Mouse (Mus musculus) midbrain, embryonic 11.5 days (tissue): ENCODE data around the gene Ptpn14. TPM values are rescaled to one million over a fixed set of nuclear protein-coding genes. Genes with fewer than 3 reads are reported as not detected.

ENCODE experiments used
- ATAC-seq: fragments of 200-750 bp; cut with Nextera tagmentation; 2 replicates; pipeline ENCODE4 v1.8.0; 2017; ENCODE audit warnings: moderate TSS enrichment, moderate library complexity; ENCODE audit not compliant: low FRiP score
- DNase-seq: peaks from one replicate; pipeline ENCODE4 v3.0.0; 2015; ENCODE audit warnings: low spot score; ENCODE audit errors: missing footprints
- H3K27ac ChIP-seq: fragments of 300-500 bp; sonication (generic); 2 replicates; pipeline ENCODE4 v1.5.1; 2014; ENCODE audit warnings: low read depth, low read length
- H3K27me3 ChIP-seq: fragments of 300-500 bp; sonication (generic); 2 replicates; pipeline ENCODE4 v1.6.1; 2014; ENCODE audit warnings: mild to moderate bottlenecking, low read length, moderate library complexity, mixed read lengths; ENCODE audit not compliant: control insufficient read depth, insufficient read depth
- H3K36me3 ChIP-seq: fragments of 300-500 bp; sonication (generic); 2 replicates; pipeline ENCODE4 v1.6.1; 2014; ENCODE audit warnings: mild to moderate bottlenecking, low read length, moderate library complexity, mixed read lengths; ENCODE audit not compliant: control insufficient read depth, insufficient read depth
- H3K4me1 ChIP-seq: fragments of 300-500 bp; sonication (generic); 2 replicates; pipeline ENCODE4 v1.6.1; 2014; ENCODE audit warnings: low read length; ENCODE audit not compliant: control insufficient read depth, insufficient read depth
- H3K4me2 ChIP-seq: fragments of 300-500 bp; sonication (generic); 2 replicates; pipeline ENCODE4 v1.6.1; 2014; ENCODE audit warnings: mild to moderate bottlenecking, moderate library complexity
- H3K4me3 ChIP-seq: fragments of 300-500 bp; sonication (generic); 2 replicates; pipeline ENCODE4 v1.5.1; 2014; ENCODE audit warnings: low read depth, low read length
- H3K9ac ChIP-seq: fragments of 300-500 bp; sonication (generic); 2 replicates; pipeline ENCODE4 v1.6.1; 2014; ENCODE audit warnings: low read length
- H3K9me3 ChIP-seq: fragments of 300-500 bp; sonication (generic); 2 replicates; pipeline ENCODE4 v1.6.1; 2016; ENCODE audit warnings: low read length; ENCODE audit not compliant: control insufficient read depth
- WGBS: fragments of 180-500 bp; shearing (Covaris S2); extraction: QIAGEN DNeasy Blood & Tissue Kit; methylation state at CpG from one replicate; pipeline ENCODE4 v1.1.7; 2014; 5-methylcytosine and 5-hydroxymethylcytosine counted together
- polyA plus RNA-seq: library from polyadenylated mRNA; unstranded; fragments of >200 nt; fragmentation: Nextera tagmentation; extraction: Ambion mirVana; gene quantifications from 2 replicates; pipeline ENCODE4 v1.2.1, GENCODE M21; 2014

Gene Ptpn14
- polyA plus RNA-seq, 1 experiment from 2014 or later = 4.3 TPM

GRCm38 (mm10) chr1:189732156-189732555 is 4.1 kb downstream of the Ptpn14 start:
- H3K36me3 ChIP-seq = no peaks in the 10 kb centered on the region
- H3K9ac ChIP-seq = no peak overlapping the region
- H3K4me1 ChIP-seq = peaks cover 21% of the 10 kb centered on the region
- H3K4me2 ChIP-seq = no peak overlapping the region
- ATAC-seq = no peak
- peaks cover 13% of the 10 kb centered on the region for H3K27me3 ChIP-seq
- no peak overlapping the region for H3K27ac ChIP-seq
- WGBS = 84% methylated on average over 8 of the region's 8 CpGs
- peak; percentile 80 for DNase-seq
- H3K4me3 ChIP-seq = no peak overlapping the region
- H3K9me3 ChIP-seq = no peaks in the 10 kb centered on the region

DNA sequence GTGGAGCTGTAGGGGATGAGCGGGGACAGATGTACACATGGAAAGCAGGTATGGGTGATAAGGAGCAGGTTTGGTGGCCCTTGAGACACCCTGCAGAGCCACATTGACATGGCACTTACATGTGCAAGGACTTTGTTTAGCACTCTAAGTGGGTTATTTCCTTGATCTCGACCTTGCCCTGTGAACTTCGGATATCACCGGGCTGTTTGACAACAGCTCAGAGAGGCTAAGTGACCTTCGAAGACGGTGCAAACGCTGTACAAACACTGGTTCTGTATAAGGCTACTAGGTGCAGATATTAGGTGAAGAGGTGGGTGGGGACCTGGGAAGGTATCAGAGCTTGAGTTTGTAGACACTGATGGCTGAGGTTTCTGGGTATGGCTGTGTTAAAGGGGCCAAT is 12.0 kb downstream of the Ptpn14 start:
- Histone ChIP-seq H3K4me2 (no peak overlapping the region), H3K27me3 (no peaks in the 10 kb centered on the region), H3K4me3 (no peak overlapping the region), H3K27ac (no peak overlapping the region), H3K9me3 (no peaks in the 10 kb centered on the region), H3K36me3 (no peaks in the 10 kb centered on the region), H3K9ac (no peak overlapping the region), H3K4me1 (no peaks in the 10 kb centered on the region)
- WGBS = 95% methylated on average over 7 of the region's 7 CpGs
- ATAC-seq (no peak), DNase-seq (no peak)

DNA sequence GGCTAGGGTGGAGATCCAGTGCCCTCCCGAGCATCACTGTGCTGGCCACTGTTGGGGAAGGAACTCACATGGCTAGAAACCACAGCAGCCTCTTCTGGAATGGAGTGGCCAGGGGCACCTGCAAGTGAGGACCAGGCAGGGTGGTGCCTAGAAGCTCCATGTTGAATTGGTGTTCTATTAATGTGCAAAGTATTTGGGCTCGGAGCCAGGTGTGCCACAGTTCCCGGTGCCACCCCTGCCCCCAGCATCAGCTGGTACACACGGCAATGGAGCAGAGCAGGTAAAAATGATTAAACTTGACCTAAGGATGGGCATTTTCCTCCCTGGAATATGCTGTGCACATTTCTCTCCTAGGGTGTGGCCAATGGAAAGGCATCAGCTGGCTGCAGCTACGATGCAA is 14.0 kb downstream of the Ptpn14 start:
- Histone ChIP-seq H3K4me2 (no peak overlapping the region), H3K9me3 (no peaks in the 10 kb centered on the region), H3K27me3 (no peaks in the 10 kb centered on the region), H3K36me3 (no peaks in the 10 kb centered on the region), H3K4me1 (no peaks in the 10 kb centered on the region), H3K4me3 (no peak overlapping the region), H3K9ac (no peak overlapping the region), H3K27ac (no peak overlapping the region)
- 91% methylated on average over 5 of the region's 5 CpGs for WGBS
- DNase-seq (no peak), ATAC-seq (no peak)

GRCm38 (mm10) chr1:189743136-189743535 is 15.1 kb downstream of the Ptpn14 start:
- Histone ChIP-seq H3K27ac (no peak overlapping the region), H3K9ac (no peak overlapping the region), H3K4me3 (no peak overlapping the region), H3K9me3 (no peaks in the 10 kb centered on the region), H3K4me1 (no peaks in the 10 kb centered on the region), H3K36me3 (no peaks in the 10 kb centered on the region), H3K4me2 (no peak overlapping the region), H3K27me3 (no peaks in the 10 kb centered on the region)
- WGBS = 91% methylated on average over 5 of the region's 5 CpGs
- DNase-seq (no peak), ATAC-seq (no peak)

DNA sequence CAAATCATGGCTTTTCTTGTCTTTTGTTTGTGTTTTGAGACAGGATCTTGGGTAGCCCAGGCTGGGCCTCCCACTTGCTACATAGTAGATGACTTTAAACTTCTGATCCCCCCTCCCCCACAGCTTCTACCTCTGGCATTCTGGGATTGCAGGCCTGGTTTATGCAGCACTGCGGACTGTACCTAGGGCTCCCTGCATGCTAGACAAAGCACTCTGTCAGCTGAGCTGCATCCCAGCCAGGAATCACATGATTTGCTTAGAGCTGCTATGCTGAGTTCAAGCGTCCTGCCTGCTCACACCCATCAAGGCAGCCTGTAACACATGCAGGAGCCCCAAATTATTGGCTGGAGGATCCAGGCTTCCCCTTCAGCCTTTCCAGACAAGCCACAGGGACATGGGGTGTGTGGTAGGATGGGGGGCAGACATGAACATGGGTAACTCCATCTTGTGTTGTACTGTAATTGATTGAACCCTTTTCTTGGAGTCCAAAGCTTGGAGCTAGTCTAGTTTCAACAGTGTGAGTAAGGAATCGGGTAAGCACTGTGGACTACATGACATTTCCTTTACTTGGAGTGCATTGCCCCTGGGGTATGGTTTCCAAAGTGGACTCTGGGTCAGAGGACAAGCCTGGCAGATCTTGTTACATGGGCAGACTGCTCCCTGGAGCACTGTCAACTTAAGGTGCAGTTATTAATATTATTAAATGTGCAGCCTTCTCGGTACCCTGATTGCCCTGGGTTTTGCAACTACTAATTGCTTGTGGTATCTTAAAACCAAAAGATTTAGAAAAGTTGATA is 17.0 kb downstream of the Ptpn14 start:
- Histone ChIP-seq H3K27ac (no peak overlapping the region), H3K9ac (no peak overlapping the region), H3K4me1 (no peaks in the 10 kb centered on the region), H3K4me3 (no peak overlapping the region), H3K36me3 (no peaks in the 10 kb centered on the region), H3K9me3 (no peaks in the 10 kb centered on the region), H3K4me2 (no peak overlapping the region), H3K27me3 (no peaks in the 10 kb centered on the region)
- DNase-seq = no peak
- no peak for ATAC-seq
- WGBS = 77% methylated on average over 4 of the region's 4 CpGs

DNA sequence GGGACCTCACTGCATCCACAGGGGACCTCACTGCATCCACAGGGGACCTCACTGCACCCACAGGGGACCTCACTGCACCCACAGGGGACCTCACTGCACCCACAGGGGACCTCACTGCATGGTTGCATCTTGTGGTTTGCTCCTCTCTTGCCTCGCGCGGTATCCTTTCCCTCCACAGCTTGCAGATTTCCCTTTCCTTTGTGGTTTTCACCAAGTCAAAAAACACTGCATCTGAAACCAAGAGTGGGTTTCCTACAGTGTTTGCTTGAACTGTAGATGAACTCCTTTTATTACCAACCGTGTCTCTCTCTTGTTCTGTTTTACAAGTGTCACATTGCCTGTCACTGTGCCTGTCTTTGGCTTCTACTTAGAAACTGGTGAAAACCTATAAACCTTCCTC is 18.5 kb downstream of the Ptpn14 start:
- no peak overlapping the region for H3K9ac ChIP-seq
- no peak overlapping the region for H3K27ac ChIP-seq
- no peak overlapping the region for H3K4me2 ChIP-seq
- ATAC-seq (no peak), DNase-seq (no peak)
- WGBS = 89% methylated on average over 4 of the region's 4 CpGs
- H3K27me3 ChIP-seq = no peaks in the 10 kb centered on the region
- no peak overlapping the region for H3K4me3 ChIP-seq
- no peaks in the 10 kb centered on the region for H3K9me3 ChIP-seq
- no peaks in the 10 kb centered on the region for H3K4me1 ChIP-seq
- H3K36me3 ChIP-seq = no peaks in the 10 kb centered on the region

GRCm38 (mm10) chr1:189749789-189750188 is 21.7 kb downstream of the Ptpn14 start:
- H3K4me3 ChIP-seq = no peak overlapping the region
- H3K27ac ChIP-seq = no peak overlapping the region
- 95% methylated on average over 4 of the region's 4 CpGs for WGBS
- DNase-seq = no peak
- no peak overlapping the region for H3K4me2 ChIP-seq
- H3K9me3 ChIP-seq = no peaks in the 10 kb centered on the region
- no peaks in the 10 kb centered on the region for H3K27me3 ChIP-seq
- no peaks in the 10 kb centered on the region for H3K36me3 ChIP-seq
- H3K9ac ChIP-seq = no peak overlapping the region
- no peaks in the 10 kb centered on the region; the same call in 1 of the 2 replicates for H3K4me1 ChIP-seq
- ATAC-seq = no peak

- Histone ChIP-seq H3K9me3 (no peaks in the 10 kb centered on the region), H3K27ac (no peak overlapping the region), H3K27me3 (no peaks in the 10 kb centered on the region), H3K4me2 (no peak overlapping the region), H3K4me1 (peaks cover 2% of the 10 kb centered on the region; the same call in 1 of the 2 replicates), H3K4me3 (no peak overlapping the region), H3K36me3 (no peaks in the 10 kb centered on the region), H3K9ac (no peak overlapping the region)
- DNase-seq (no peak), ATAC-seq (no peak)
- WGBS = 95% methylated on average over 5 of the region's 5 CpGs
These were observed 22.2 kb downstream of the Ptpn14 start for GRCm38 (mm10) chr1:189750233-189750632.

- no peaks in the 10 kb centered on the region for H3K36me3 ChIP-seq
- H3K27ac ChIP-seq = no peak overlapping the region
- H3K9me3 ChIP-seq = no peaks in the 10 kb centered on the region
- H3K27me3 ChIP-seq = no peaks in the 10 kb centered on the region
- WGBS = 85% methylated on average over 6 of the region's 6 CpGs
- ATAC-seq (no peak), DNase-seq (no peak)
- H3K4me2 ChIP-seq = no peak overlapping the region
- H3K4me3 ChIP-seq = no peak overlapping the region
- no peak overlapping the region for H3K9ac ChIP-seq
- H3K4me1 ChIP-seq = peaks cover 8% of the 10 kb centered on the region
These were observed 24.2 kb downstream of the Ptpn14 start for GRCm38 (mm10) chr1:189752245-189752644.
